Mouse (Mus musculus): Measurements from ENCODE around the gene Surf6.
"Not testable (repeated sequence)": the region's sequence is repeated elsewhere in the genome, so short reads cannot be mapped to it uniquely, and the experiment has no call there.

The Surf6 gene

DNA sequence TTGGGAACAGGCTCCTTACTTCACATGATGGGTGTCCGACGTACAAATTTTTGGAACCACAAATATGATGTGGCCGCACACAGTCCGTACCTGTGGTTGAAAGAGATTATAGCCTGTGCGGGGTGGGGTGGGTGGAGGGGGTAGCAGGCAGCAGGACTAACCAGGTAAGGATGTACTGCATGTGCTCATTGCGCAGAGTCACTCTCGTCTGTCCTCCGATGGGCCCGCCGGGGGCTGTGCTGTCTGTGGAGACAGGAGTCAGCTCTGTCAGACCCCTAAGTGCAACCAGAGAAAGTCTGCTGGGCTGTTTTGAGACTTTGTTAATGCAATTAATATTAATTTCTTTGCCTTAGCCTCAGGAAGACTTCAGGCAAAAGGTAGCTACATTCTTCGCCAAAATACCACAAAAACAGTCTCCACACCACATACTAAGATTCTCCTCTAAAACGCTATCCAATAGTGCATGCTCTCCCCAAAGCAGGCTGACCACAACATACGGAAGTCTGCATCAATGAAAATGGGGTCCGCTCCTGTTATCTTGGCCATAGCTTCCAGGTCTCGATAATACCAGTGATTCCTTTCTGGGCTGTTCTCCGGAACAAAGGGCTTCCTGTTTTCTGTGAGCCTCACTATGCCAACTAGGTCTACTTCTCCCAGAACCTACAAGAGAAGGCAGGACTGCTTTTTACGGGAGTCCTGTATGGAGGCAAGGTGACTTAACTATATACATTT, 10.9 kb upstream of the Surf6 start:
- no peak for DNase-seq (ENCODE audit: low spot score in 2 of 2)

- no peak for DNase-seq (ENCODE audit: low spot score in 2 of 2)
Measured at GRCm38 (mm10) chr2:26912253-26912770, 9.6 kb upstream of the Surf6 start.

DNA sequence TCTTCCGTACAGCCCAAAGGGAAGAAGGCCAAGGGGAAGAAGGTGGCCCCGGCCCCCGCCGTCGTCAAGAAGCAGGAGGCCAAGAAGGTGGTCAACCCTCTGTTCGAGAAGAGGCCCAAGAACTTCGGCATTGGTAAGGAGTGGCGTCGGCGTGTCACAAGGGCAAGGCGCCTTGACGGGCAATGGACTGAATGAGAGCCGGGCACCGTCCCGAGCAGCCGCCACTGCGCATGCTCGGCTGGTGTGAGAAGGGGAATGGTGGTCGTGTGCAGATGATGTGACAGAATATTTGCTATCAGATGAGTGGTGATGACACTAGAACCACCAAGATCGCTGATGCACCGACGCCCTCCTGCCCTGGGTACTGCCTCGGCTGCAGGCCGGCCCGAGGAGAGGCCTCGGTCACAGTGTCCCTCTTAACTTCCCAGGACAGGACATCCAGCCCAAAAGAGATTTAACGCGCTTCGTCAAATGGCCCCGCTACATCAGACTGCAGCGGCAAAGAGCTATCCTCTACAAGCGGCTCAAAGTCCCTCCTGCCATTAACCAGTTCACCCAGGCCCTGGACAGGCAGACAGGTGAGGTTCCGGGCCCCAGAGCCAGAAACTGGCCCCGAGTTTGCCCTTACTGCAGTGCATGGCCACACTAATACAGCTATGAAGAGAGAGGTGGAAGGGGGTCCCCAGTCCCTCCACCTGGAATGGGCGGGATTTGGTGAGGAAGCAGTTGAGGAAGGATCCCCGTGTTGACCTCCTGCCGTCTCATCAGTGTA, 8.5 kb upstream of the Surf6 start:
- DNase-seq (ENCODE audit: low spot score in 2 of 2): peak; percentile 40 to 43

DNA sequence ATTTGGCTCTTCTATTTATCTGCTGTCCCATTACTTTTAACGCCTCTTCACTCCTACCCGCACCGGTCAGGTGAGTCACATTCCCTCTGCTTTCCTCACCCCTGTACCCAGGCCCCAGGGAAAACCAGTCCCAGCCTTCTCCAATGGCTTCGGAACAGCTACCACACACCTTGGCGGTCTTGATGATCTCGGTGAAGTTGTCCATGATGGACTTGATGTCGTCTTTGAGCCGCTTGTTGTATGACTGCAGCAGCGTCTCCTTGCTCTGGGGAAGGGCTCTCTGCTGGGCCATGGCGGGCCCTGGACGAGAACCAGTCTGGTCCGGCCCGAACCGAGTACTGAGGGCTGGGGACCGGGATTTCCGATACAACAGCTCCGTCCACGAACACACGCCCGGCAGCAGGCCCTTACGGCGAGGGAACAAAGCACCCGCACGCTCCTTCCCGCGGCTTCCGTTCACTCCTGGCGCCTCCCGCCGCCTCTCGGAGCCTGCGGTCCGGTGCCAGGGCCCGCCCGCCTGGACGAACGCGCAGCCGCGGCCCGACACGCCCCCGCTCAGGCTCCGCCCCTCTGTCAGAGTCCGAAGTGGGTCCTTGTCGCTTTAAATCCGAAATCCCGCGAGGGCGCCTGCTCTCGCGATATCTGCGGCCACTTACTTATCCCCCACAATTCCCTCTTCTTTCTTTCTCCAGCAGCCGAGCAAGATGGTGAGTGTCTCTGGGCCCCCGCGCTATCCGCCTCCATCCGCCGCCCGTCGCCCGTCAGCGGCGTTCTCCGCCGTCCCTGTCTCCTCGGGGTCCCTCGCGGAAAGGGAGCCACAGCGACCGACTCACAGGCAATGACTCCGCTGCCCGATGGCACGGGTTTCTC, 7.7 kb upstream of the Surf6 start, which contains the start of the genes Med22 and Rpl7a:
Gene Med22, minus strand, starts transcription at position 554 of the 870 bp plus-strand sequence.
Gene Rpl7a, plus strand, starts transcription at position 641 of the 870 bp plus-strand sequence.
- DNase-seq (ENCODE audit: low spot score in 2 of 2): peak; percentile 98 to 99

- no peak for DNase-seq (ENCODE audit: low spot score in 2 of 2)
Measured at GRCm38 (mm10) chr2:26909387-26909784, 6.7 kb upstream of the Surf6 start.

DNA sequence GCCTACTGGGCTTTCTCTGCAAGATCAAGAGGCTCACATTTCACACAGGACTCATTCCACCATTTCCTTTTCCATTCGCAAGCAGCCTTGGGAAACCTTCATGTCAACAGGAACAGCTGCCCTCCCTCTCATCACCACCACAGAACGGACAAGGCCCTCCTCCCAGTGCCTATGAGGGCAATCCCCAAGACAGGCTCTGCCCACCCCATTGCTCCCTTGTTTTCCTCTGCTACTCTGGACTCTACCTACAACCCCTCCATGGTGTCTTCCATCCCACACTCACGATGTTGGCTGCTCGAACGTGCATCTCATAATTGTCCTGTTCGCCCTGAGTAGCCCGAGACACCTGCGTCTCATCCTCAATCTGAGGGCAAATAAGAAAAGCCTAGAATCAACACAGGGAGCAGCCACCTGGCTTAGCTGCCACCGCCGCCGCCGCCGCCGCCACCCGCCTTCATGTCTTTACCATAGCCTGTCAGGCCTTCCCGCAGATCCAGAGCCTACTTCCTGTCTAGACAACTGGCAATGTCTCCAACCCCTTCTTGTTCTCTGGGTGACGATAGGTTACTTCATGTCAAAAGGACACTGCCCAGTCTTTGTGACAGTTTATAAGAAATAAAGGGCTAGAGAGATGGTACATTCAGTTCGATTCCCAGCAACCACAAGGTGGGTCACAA, 6.2 kb upstream of the Surf6 start:
- DNase-seq (ENCODE audit: low spot score in 2 of 2): no peak

DNA sequence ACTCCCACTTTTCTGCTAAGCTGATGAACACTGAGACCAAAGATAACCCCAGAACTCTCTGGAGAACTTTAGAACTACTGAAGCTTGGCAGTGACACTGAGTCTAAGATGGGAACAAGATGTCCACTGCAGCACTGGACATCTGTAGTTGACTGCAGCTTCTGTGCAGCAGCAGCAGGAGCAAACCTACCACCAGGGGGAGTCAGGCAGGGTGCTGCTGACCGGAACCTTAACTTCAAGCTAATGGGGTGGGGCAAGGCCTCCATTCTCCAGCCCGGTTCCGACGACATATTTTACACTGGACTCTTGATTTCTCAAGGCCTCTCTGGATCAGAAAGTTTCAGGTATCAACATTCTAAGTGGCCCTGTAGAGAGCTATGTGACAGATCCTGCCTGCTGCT, 4.4 kb upstream of the Surf6 start:
- no peak for DNase-seq (ENCODE audit: low spot score in 2 of 2)

DNA sequence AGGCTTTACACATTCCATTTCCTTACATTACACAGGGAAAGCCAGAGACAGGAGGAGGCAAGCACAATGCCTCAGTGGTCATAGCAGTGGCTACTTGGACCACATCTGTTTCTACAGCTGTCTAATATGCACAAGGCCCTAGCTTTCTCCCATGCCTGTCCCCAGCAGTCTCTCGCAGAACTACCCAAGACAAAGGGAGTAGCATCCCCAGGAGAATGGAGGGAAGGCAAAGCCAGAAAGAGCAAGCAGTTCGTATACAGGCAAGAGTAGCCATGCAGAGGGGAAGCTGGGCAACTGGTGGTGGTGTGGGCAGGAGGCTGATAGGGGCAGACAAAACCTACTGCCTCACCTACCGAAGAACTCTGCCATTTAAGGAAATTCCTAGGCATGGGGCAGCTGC, 3.8 kb upstream of the Surf6 start:
- no peak for DNase-seq (ENCODE audit: low spot score in 2 of 2)

- no peak for DNase-seq (ENCODE audit: low spot score in 2 of 2)
Measured at GRCm38 (mm10) chr2:26905936-26906335, 3.3 kb upstream of the Surf6 start.

- DNase-seq (ENCODE audit: low spot score in 2 of 2): no peak
Measured at GRCm38 (mm10) chr2:26903311-26903710, 632 bp upstream of the Surf6 start.

DNA sequence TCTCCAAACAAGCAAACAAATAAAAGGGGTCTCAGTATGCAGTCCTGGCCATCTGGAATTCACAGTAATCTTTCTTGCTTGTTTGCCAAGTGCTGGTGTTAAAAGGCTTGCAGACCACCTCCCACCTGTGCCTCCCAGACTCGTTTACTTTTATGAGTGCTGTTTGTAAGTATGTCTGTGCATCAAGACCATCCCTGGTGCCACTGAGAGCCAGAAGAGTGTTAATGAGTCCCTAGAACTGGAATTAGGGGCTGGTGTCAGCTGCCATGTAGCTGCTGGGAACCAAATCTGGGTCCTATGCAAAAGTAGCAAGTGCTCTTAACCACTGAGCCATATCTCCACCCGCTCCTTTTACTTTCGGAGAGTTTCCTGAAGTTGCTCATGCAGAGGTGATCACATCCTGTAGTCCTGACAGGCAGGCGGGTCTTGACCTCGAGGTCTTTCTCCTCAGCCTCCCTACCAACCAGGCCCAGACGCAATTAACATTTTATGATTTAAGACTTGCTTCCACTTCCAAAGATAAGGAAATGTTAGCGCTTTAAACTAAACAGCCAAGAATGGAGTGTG, 762 bp downstream of the Surf6 start:
- DNase-seq (ENCODE audit: low spot score in 2 of 2): no peak

DNA sequence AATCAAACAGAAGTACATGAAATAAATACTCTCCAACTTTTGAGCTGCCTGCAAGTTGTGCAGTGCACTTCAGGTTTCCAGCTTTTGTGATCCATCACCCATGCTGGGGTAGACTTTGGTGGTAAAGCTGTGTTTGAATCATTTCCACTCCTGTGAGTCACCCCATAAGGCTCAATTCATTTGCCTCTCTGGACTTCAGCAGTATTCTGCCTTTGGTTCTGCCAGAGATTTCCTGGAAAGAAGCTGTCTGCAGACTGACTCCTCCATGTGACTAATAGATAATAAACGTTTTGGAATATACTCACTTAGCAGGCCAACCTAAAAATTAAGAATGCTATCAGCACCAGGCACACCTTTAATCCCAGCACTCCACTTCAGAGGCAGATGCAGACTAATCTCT, 1.9 kb downstream of the Surf6 start:
- DNase-seq (ENCODE audit: low spot score in 2 of 2): no peak

GRCm38 (mm10) chr2:26895898-26896297, 6.8 kb downstream of the Surf6 start:
- DNase-seq (ENCODE audit: low spot score in 2 of 2): no peak

- not testable (repeated sequence) for DNase-seq (ENCODE audit: low spot score in 2 of 2)
Measured at GRCm38 (mm10) chr2:26886170-26886569, 16.5 kb downstream of the Surf6 start.

DNA sequence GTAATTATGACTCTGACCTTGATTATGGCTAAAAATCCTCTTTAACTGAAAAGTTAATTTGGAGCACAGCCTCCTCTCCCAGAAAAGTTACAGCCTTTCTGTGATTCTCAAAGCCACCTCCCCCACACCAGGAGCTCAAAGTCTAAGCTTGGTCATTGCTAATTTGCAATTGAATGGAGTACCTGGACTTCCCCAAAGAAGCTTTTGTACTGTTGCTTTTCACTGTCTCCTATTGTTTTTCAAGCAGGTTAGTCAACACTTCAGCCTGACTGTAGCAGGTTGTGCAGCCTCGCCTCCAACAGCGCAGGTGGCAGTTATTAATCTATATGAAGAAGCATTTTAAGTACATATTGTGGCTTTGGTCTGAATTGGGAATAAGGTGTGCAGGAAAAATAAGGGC, 17.1 kb downstream of the Surf6 start:
- not testable (repeated sequence) for DNase-seq (ENCODE audit: low spot score in 2 of 2)

GRCm38 (mm10) chr2:26878571-26878970, 24.1 kb downstream of the Surf6 start:
- DNase-seq (ENCODE audit: low spot score in 2 of 2): no peak

DNA sequence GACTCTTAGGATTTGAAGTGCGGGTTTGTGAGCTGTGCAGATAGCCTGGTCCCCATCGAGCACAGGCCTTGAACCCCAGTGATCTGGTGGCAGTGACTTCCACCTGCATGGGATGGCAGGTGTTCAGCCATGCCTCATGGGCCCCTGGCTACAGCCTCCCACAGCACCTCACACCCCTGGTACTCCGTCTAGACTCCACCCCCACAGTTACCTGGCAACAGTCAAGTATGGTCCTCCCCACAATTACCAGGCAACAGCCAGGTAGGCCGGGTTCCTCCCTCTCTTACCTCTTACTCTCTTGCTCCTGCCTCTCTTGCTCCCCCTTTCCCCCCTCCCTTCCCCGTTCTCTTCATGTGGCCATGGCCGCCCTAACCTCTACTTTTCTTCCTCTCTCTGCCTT, 32.0 kb downstream of the Surf6 start:
- no peak for DNase-seq (ENCODE audit: low spot score in 2 of 2)

- DNase-seq (ENCODE audit: low spot score in 2 of 2): no peak
Measured at GRCm38 (mm10) chr2:26864879-26865278, 37.8 kb downstream of the Surf6 start, which contains the start of gene Abo. Gene Abo (minus strand): TSS chr2:26864979.

- DNase-seq (ENCODE audit: low spot score in 2 of 2): no peak
Measured at GRCm38 (mm10) chr2:26862856-26863255, 39.8 kb downstream of the Surf6 start.

- DNase-seq (ENCODE audit: low spot score in 2 of 2): no peak
Measured at GRCm38 (mm10) chr2:26847706-26848105, 55.0 kb downstream of the Surf6 start.

Data from right cerebral cortex, postnatal 36 days (tissue).